Mouse (Mus musculus): Measurements from ENCODE around the gene Vps4b. TPM values are rescaled to one million over a fixed set of nuclear protein-coding genes. Genes with fewer than 3 reads are reported as not detected.

Vps4b gene
- polyA plus RNA-seq, 1 experiment from 2014 or later: 58.1 TPM

DNA sequence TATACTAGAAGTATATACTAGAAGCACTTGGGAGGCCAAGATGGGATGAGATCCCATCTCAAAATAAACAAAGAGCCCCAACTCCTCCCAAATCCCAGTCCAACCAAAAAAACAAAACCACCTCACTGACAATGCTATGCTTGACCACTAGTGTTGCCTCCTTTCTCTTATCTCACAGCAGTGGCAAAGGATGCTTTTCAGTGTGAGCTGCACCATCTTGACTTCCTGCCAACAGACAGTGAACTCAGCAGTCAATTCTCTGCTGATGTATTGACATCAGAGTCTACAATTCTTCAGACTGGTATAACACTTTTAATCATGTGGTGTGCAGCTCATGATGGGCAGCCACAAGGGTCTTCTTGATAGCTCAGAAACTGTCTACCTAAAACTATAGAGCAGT is 27.8 kb downstream of the Vps4b start:
- Histone ChIP-seq H3K36me3 (peaks cover 83% of the 10 kb centered on the region), H3K9me3 (no peaks in the 10 kb centered on the region), H3K4me1 (replicated peaks) (no peaks in the 10 kb centered on the region), H3K27ac (no peak overlapping the region), H3K4me3 (no peak overlapping the region), H3K27me3 (ENCODE audit: insufficient read depth, poor library complexity, severe bottlenecking) (no peaks in the 10 kb centered on the region)
- no peak for DNase-seq (ENCODE audit: low spot score)

DNA sequence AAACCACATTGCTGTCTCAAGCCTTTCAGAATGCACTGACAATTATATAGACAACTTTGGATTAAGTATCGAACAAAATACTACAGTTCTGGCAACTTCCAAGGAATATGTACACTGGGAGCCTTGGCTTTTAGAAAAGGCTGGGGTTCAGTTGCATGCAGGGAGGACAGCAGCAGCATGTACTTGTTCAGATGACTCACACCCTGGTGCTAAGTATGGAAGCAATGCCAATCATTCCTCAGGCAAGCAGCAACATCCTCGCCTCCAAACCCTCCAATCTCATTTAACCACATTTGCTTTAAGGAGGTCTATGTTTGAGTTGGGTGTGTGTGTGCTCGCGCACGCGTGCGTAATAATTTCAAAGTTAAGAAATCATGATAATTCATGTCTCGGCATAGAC is 30.8 kb downstream of the Vps4b start:
- DNase-seq (ENCODE audit: low spot score): no peak
- no peaks in the 10 kb centered on the region for H3K4me1 ChIP-seq (replicated peaks)
- no peak overlapping the region for H3K4me3 ChIP-seq
- 96% methylated on average over 8 of the region's 8 CpGs for WGBS
- no peaks in the 10 kb centered on the region for H3K27me3 ChIP-seq (ENCODE audit: insufficient read depth, poor library complexity, severe bottlenecking)
- no peaks in the 10 kb centered on the region for H3K9me3 ChIP-seq
- H3K36me3 ChIP-seq: peaks cover 66% of the 10 kb centered on the region
- no peak overlapping the region for H3K27ac ChIP-seq

DNA sequence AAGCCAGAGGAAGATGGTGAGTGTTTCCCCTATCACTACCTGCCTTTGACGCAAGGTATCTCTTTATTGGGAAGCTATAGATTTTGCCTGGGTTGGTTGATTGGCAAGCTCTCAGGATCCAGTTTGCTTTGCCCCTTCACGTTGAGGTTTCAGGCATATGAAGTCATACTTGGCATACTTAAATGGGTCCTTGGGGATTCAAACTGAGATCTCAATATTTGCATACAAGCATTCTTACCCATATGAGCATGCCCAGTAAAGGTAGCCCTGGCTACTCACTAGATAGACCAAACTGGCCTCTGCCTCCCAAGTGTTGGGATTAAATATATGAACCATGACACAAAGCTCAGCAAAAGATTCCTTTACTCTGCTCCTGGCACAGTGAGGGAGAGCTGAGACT is 31.7 kb downstream of the Vps4b start:
- no peak for DNase-seq (ENCODE audit: low spot score)
- H3K4me1 ChIP-seq (replicated peaks): no peaks in the 10 kb centered on the region
- WGBS: 91% methylated on average over 2 of the region's 2 CpGs
- H3K27me3 ChIP-seq (ENCODE audit: insufficient read depth, poor library complexity, severe bottlenecking): no peaks in the 10 kb centered on the region
- no peaks in the 10 kb centered on the region for H3K9me3 ChIP-seq
- no peak overlapping the region for H3K27ac ChIP-seq
- H3K36me3 ChIP-seq: peaks cover 57% of the 10 kb centered on the region
- H3K4me3 ChIP-seq: no peak overlapping the region

- Histone ChIP-seq H3K27me3 (ENCODE audit: insufficient read depth, poor library complexity, severe bottlenecking) (no peaks in the 10 kb centered on the region), H3K9me3 (no peaks in the 10 kb centered on the region), H3K27ac (no peak overlapping the region), H3K36me3 (peaks cover 53% of the 10 kb centered on the region), H3K4me1 (replicated peaks) (peaks cover 4% of the 10 kb centered on the region; the same call in 1 of the 2 replicates), H3K4me3 (no peak overlapping the region)
- WGBS: 95% methylated on average over 3 of the region's 3 CpGs
- no peak for DNase-seq (ENCODE audit: low spot score)
These were observed 32.2 kb downstream of the Vps4b start for GRCm38 (mm10) chr1:106764281-106764680.

- no peak for DNase-seq (ENCODE audit: low spot score)
- H3K36me3 ChIP-seq: peaks cover 19% of the 10 kb centered on the region
- no peak overlapping the region for H3K27ac ChIP-seq
- no peaks in the 10 kb centered on the region for H3K27me3 ChIP-seq (ENCODE audit: insufficient read depth, poor library complexity, severe bottlenecking)
- WGBS: 86% methylated on average over 3 of the region's 3 CpGs
- H3K4me1 ChIP-seq (replicated peaks): peaks cover 19% of the 10 kb centered on the region
- H3K4me3 ChIP-seq: no peak overlapping the region
- no peaks in the 10 kb centered on the region for H3K9me3 ChIP-seq
These were observed 35.8 kb downstream of the Vps4b start for GRCm38 (mm10) chr1:106760750-106761149.

GRCm38 (mm10) chr1:106759572-106760435 is 36.7 kb downstream of the Vps4b start, which contains the start of gene Kdsr:
Gene Kdsr, minus strand, starts transcription at chr1:106759727.
- Histone ChIP-seq H3K4me3 (peak within 1 kb of the TSS; percentile 84), H3K4me1 (replicated peaks) (peaks cover 19% of the 10 kb centered on the region), H3K27me3 (ENCODE audit: insufficient read depth, poor library complexity, severe bottlenecking) (no peaks in the 10 kb centered on the region), H3K9me3 (no peaks in the 10 kb centered on the region), H3K27ac (peak within 1 kb of the TSS; percentile 89), H3K36me3 (peaks cover 14% of the 10 kb centered on the region; the same call in 1 of the 2 replicates)
- peak; percentile 96 for DNase-seq (ENCODE audit: low spot score)
- 4% methylated on average over 51 of the region's 51 CpGs for WGBS

GRCm38 (mm10) chr1:106758734-106759571 is 37.6 kb downstream of the Vps4b start:
- DNase-seq (ENCODE audit: low spot score): no peak

GRCm38 (mm10) chr1:106756633-106757032 is 39.9 kb downstream of the Vps4b start:
- WGBS: 91% methylated on average over 4 of the region's 4 CpGs
- Histone ChIP-seq H3K27ac (no peak overlapping the region), H3K4me1 (replicated peaks) (peaks cover 19% of the 10 kb centered on the region), H3K4me3 (no peak overlapping the region), H3K36me3 (0 out of 2 replicates have a peak, but pooled peaks cover 6% of the 10 kb centered on the region), H3K9me3 (no peaks in the 10 kb centered on the region), H3K27me3 (ENCODE audit: insufficient read depth, poor library complexity, severe bottlenecking) (no peaks in the 10 kb centered on the region)
- DNase-seq (ENCODE audit: low spot score): no peak

More at GRCm38 (mm10) chr1:106758734-106759571, 37.6 kb downstream of the Vps4b start:
- Histone ChIP-seq H3K4me3 (peak overlapping the region; percentile 84), H3K36me3 (0 out of 2 replicates have a peak, but pooled peaks cover 11% of the 10 kb centered on the region), H3K27ac (peak overlapping the region; percentile 89), H3K4me1 (replicated peaks) (peaks cover 19% of the 10 kb centered on the region), H3K27me3 (ENCODE audit: insufficient read depth, poor library complexity, severe bottlenecking) (no peaks in the 10 kb centered on the region), H3K9me3 (no peaks in the 10 kb centered on the region)
- WGBS: 4% methylated on average over 34 of the region's 34 CpGs

- Histone ChIP-seq H3K9me3 (no peaks in the 10 kb centered on the region), H3K4me3 (no peak overlapping the region), H3K36me3 (peaks cover 18% of the 10 kb centered on the region), H3K4me1 (replicated peaks) (no peaks in the 10 kb centered on the region), H3K27ac (no peak overlapping the region), H3K27me3 (ENCODE audit: insufficient read depth, poor library complexity, severe bottlenecking) (no peaks in the 10 kb centered on the region)
- DNase-seq (ENCODE audit: low spot score): no peak
- 97% methylated on average over 5 of the region's 5 CpGs for WGBS
These were observed 44.5 kb downstream of the Vps4b start for GRCm38 (mm10) chr1:106752013-106752412.

DNA sequence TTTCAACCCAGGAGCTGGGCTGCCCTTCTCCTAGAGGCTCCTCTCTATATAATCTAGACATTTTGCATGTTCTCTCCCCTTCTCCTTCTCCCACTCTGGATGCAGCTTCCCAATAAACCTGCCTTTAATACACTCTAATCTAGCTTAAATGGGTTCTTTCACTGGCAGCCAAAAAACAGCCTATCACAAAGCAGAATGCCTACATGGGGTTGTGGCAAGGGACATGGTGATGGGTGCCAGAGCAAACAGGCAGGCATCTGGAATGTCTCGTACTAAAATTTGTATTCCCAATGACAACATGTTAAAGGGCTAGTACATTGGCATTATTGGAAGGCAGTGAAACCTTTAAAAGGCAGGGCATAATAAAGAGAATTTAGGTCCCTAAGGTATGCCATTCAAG is 45.9 kb downstream of the Vps4b start:
- Histone ChIP-seq H3K36me3 (peaks cover 31% of the 10 kb centered on the region), H3K4me3 (no peak overlapping the region), H3K27ac (no peak overlapping the region), H3K27me3 (ENCODE audit: insufficient read depth, poor library complexity, severe bottlenecking) (no peaks in the 10 kb centered on the region), H3K4me1 (replicated peaks) (no peaks in the 10 kb centered on the region), H3K9me3 (no peaks in the 10 kb centered on the region)
- no peak for DNase-seq (ENCODE audit: low spot score)
- WGBS: 91% methylated on average over 1 of the region's 1 CpGs

GRCm38 (mm10) chr1:106748555-106749315 is 47.8 kb downstream of the Vps4b start:
- no peak for DNase-seq (ENCODE audit: low spot score)
- 90% methylated on average over 6 of the region's 6 CpGs for WGBS

DNA sequence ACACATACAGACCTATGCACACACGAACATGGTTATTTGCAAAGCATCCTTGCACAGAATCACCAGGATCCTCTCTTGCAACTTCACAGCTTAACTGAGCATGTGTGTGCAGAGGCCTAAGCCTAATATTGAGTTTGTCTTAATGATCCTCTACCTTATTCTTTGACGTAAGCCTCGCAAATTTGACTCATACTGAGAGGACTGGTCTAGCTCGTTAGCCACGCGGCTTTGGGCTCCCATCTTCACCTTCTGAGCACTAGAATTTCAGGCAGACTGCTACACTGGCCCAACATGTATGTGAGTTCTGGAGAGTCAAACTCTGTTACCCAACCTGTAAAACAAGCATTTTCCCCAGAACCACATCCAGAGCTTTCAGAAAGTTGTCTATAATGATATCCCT is 53.5 kb downstream of the Vps4b start:
- 93% methylated on average over 6 of the region's 6 CpGs for WGBS
- H3K4me1 ChIP-seq (replicated peaks): no peaks in the 10 kb centered on the region

More at GRCm38 (mm10) chr1:106748555-106749315, 47.8 kb downstream of the Vps4b start:
- Histone ChIP-seq H3K36me3 (peaks cover 25% of the 10 kb centered on the region), H3K4me3 (no peak overlapping the region), H3K27me3 (ENCODE audit: insufficient read depth, poor library complexity, severe bottlenecking) (no peaks in the 10 kb centered on the region), H3K4me1 (replicated peaks) (no peaks in the 10 kb centered on the region), H3K9me3 (no peaks in the 10 kb centered on the region), H3K27ac (no peak overlapping the region)

More for the DNA sequence above, 53.5 kb downstream of the Vps4b start:
- Histone ChIP-seq H3K36me3 (peaks cover 38% of the 10 kb centered on the region), H3K27me3 (ENCODE audit: insufficient read depth, poor library complexity, severe bottlenecking) (no peaks in the 10 kb centered on the region), H3K9me3 (no peaks in the 10 kb centered on the region), H3K4me3 (no peak overlapping the region), H3K27ac (no peak overlapping the region)
- DNase-seq (ENCODE audit: low spot score): no peak

Measured in hindbrain, embryonic 10.5 days (tissue).